Mouse (Mus musculus) gastrocnemius, adult 18-20 months (tissue): Measurements from ENCODE around the gene Gsap. TPM values are rescaled to one million over a fixed set of nuclear protein-coding genes. Genes with fewer than 3 reads are reported as not detected.
"Not testable (repeated sequence)": the region's sequence is repeated elsewhere in the genome, so short reads cannot be mapped to it uniquely, and the experiment has no call there.

Experiments used
- DNase-seq: peaks from one replicate; pipeline ENCODE4 v3.0.0; 2021; ENCODE audit warnings: low spot score
- total RNA-seq, 2 experiments: library from RNA; stranded (reverse); gene quantifications; 2 replicates each; pipeline ENCODE4 v1.2.3; 2021

The Gsap gene
- total RNA-seq, 2 experiments from 2014 or later = 0.74 to 1.1 TPM

DNA sequence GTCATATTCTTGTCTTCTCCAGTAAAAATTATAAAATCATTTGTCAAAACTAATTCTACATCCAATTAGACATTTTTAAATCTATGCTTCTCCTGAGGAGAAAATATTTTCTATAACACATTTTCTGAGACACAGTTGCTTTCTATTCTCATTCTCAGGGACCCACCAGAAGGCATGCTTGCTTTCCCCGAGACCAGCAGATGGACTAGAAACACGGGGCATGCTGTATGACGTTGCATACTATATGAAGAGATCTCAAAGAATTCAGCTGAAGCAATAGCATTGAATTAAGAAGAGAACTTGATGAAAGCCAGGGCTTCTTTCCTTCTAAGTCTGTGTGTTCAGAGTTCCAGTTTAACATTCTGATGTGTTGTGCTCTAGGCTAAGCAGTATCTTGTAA, 128.6 kb downstream of the Gsap start:
- DNase-seq = no peak

DNA sequence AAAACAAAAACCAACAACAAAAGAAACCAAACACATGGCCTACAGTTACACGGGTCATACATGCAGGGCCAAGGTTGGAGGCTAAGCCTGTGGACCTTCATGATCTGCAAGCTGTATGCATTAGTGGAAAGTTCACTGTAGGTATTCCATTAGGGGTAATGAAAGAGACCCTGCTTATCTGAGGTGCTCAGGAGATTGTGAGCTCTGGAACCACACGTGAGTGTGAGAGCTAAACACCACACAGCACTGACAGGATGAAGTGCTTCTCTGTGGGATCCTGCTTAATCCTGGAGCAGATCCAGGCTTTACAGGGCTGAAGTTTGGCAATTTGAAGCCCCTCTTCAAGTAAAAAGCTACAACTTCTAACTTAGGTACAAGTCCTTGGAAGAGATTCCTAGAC, 134.1 kb downstream of the Gsap start:
- no peak for DNase-seq

DNA sequence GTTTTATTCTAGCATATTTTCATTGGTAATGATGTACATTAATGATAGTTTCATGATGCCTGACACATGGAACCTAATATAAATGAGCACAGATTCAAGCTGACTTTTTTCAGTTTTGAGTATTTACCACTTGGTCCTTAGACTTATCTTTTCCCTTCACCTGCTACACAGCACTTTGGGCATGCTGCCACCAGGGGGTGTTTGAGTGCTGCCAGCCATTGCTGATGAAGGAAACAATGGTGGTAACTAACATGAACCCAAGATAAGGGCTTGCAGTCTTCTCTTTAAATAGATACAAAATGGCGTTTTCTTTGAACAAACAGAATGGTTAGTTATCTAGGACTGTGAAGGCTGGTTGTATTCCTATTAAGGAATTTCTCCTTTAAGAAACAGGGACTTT, 140.4 kb downstream of the Gsap start:
- DNase-seq = peak; percentile 60

DNA sequence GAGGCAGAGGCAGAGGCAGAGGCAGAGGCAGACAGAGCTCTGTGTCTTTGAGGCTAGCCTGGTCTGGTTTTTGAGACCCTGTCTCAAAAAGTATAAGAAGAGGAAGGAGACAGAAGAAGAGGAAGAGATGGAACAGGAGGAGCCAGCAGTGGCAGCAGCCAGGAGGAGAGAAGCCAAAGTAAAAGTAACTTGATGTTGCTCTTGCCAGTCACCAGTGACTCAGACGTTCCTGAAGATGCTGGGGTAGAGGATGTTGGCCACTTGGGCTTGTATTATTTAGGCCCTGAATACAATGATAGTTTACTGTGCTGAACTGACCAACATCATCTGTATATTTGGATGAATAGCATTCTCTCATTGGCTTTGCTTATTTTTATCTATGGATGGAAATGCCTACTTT, 142.5 kb downstream of the Gsap start:
- peak; percentile 25 for DNase-seq

DNA sequence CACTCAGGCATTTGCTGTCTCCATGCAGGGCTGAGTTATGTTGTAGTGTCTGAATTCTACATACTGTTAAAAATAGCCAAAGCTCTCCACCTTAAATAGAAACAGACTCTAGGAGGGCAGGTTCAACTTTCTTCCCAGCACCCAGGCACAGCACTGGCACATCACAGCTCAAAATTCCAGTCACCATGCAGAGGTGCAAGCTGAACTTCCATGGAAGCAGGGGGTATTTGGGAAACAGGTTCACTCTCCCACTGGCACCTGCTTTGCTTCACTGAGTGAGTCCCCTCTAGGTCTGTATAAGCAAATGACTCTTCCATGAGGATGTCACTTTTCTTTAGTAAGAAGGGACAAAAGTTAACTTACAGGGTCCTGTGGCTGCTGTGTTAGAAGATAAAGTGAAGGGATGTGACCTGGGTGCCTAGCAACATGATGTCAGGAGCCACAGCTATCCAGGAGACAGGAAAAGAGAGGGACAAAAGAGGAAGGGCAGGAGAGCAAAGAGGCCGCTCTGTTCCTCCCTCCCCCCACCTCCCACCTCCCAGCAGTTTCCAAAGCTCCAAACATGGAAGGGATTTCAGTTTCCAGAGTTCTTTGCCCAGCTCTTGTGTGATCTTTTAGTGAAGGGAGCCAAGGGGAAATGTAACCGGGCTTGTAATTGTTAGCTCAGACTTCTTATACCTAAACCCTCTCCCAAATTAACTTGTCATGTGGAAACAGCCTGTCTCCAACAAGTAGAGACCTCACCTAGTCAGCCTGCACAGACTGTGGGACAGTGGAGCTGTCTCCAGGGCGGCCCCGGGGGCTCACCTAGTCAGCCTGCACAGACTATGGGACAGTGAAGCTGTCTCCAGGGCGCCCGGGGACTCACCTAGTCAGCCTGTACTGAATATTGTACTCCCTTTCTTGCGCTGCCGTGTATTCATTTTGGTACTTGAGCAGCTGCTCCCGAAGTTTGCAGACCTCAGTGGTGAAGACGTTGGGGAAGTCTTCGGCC, 143.9 kb downstream of the Gsap start:
- DNase-seq = peak; percentile 31

DNA sequence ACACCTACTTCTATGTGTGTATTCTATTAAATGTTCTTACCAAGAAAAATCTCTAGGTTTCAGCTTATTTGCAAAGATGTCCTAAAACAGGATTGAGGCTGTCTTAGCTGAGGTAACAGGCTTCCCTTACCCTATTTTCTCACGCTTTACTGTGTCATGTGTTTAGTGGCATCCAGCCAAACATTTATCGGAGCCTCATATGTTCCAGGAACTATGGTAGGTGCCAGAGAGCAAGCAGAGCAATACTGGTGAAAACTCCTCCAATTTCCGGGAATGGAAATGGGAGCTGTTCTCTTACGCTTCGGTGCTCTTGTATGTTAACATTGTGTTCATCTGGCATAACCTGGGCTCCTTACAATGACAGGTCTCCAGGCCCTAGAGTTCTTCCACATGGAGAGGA, 145.6 kb downstream of the Gsap start:
- DNase-seq = no peak

DNA sequence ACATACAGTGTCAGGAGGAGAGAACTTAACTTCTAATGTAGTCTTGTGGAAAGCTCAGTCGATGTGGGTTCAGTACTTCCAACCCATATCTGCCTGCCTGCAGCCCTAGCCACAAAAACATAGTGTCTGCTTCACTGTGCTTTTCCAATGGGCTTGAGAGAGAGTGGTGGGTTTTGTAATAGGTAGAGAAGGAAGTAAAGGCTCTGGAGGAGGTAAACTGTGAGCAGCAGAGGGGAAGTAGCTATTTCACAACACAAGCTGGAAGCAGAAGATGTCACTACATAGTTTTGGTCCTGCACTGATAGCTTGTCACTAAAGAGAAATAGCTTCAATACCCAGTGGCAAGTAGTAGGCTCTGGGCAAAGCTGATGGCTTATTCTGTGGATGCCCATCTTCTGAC, 146.1 kb downstream of the Gsap start:
- no peak for DNase-seq

DNA sequence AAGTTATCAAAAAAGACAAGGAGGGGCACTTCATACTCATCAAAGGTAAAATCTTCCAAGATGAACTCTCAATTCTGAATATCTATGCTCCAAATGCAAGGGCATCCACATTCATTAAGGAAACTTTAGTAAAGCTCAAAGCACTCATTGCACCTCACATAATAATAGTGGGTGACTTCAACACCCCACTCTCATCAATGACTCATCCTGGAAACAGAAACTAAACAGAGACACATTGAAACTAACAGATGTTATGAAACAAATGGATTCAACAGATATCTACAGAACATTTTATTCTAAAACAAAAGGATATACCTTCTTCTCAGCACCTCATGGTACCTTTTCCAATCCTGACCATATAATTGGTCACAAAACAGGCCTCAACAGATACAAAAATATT, 156.2 kb downstream of the Gsap start:
- not testable (repeated sequence) for DNase-seq

DNA sequence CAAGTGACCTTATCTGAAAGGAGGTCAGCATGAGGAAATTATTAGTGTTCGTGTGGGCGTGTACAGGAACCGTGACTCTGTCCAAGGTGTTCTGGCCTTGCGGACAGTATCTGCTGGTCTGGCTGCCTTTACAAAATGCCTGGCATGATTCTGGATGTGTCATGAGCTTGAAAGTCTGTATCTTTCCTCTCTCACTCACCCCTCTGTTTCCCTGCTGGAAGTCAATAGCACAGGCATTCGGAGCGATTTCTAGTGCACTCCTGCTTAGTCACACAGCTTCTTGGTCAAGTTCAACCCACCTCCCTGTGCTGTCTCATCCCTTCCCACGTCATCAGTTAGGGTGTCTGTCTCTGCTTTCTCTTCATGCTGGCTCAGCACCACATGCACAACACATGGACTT, 162.3 kb downstream of the Gsap start:
- DNase-seq = peak; percentile 61

DNA sequence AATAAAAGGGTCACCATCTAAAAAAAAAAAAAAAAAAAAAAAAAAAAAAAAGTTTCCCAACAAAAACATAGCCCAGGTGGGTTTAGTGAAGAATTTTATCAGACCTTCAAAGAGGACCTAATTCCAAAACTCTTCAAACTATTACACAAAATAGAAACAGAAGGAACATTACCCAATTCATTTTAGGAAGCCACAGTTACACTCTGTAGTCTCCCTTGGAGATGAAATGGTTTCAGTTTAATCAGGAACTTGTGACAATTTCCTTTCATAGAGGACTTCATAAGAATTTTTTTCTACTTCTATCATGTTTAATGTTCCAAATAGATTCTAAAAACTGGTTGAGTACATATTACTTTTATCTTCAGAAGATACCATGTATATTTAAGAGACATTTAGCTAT, 165.6 kb downstream of the Gsap start:
- DNase-seq = no peak

DNA sequence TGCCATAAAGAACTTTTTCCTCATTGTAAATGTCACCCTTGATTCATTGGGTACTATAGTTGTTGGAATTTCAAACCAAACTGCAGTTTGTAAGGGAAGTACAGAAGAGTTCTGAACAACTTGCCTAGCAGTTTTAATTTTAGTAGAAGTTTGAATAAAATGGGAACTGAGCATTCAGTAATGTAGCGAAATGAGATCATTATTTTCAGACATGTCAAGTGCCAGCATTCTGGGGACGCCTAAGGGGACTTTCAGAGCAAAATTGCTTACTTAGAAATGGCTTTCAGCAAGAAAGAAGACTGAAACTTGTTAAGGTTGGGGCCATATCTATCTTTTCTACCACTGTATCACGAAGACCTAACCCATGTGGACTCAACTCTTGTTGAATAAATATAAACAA, 172.6 kb downstream of the Gsap start:
- DNase-seq = no peak

DNA sequence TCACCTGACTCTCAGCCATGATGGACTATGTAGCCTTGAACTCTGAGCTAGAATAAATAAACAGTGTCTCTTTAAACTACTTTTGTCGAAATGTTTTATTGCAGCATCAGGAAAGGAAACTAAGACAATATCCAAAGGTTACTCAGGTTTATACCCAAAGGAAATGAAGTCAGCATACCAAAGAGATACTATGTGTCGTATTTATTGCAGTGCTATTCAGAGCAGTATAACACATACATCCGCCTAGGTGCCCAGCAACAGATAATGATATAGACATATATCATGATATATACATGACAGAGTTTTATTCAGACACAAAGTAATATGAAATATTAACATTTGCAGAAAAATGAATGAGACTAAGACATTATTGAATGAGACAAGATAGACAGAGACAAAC, 177.3 kb downstream of the Gsap start:
- DNase-seq = no peak

Other genes with a start within 250 kb of the Gsap start
- gene Rsbn1l, start 229.9 kb upstream of the Gsap start, total RNA-seq = 10 to 100 TPM in 1 of 2 experiments, 1 to 10 TPM in 1; 8.8 to 11.1 TPM
- 10 to 100 TPM; 13.1 to 19.5 TPM for gene Ptpn12, start 130.3 kb upstream of the Gsap start, total RNA-seq
- 1 to 10 TPM; 4.0 to 4.8 TPM for gene Fgl2, start 186.4 kb downstream of the Gsap start, total RNA-seq
- gene Ccdc146, start 238.4 kb downstream of the Gsap start, total RNA-seq = 1 to 10 TPM; 3.5 to 4.8 TPM
- gene Fam185a, start 238.7 kb downstream of the Gsap start, total RNA-seq = 10 to 100 TPM in 1 of 2 experiments, 1 to 10 TPM in 1; 8.8 to 10.7 TPM